Mouse (Mus musculus) retina, postnatal 1 day (tissue): ENCODE measurements around the gene Abhd14b.

Experiments
- DNase-seq: peaks from one replicate; pipeline ENCODE4 v3.0.0-alpha.2; 2012

Abhd14b gene

GRCm38 (mm10) chr9:106447348-106447747, at the start of gene Abhd14b, which contains the start of gene Abhd14a:
Abhd14b (plus strand) TSS chr9:106447459.
Abhd14a (minus strand) TSS chr9:106447678.
- peak; percentile 94 for DNase-seq

- no peak for DNase-seq
Observed at GRCm38 (mm10) chr9:106397733-106398132, 49.5 kb upstream of the Abhd14b start.

- no peak for DNase-seq
Observed at GRCm38 (mm10) chr9:106398667-106399311, 48.5 kb upstream of the Abhd14b start.

- DNase-seq, result no peak
Observed at GRCm38 (mm10) chr9:106399808-106400207, 47.5 kb upstream of the Abhd14b start.

GRCm38 (mm10) chr9:106402149-106402548, 45.1 kb upstream of the Abhd14b start:
- DNase-seq, result no peak

- no peak for DNase-seq
Observed at GRCm38 (mm10) chr9:106402607-106403375, 44.5 kb upstream of the Abhd14b start.

GRCm38 (mm10) chr9:106405275-106405674, 42.0 kb upstream of the Abhd14b start:
- peak; percentile 55 for DNase-seq

GRCm38 (mm10) chr9:106406443-106407078, 40.7 kb upstream of the Abhd14b start:
- no peak for DNase-seq

- DNase-seq, result no peak
Observed at GRCm38 (mm10) chr9:106409096-106409495, 38.2 kb upstream of the Abhd14b start.

- peak; percentile 88 for DNase-seq
Observed at GRCm38 (mm10) chr9:106410086-106410650, 37.1 kb upstream of the Abhd14b start.

- no peak for DNase-seq
Observed at GRCm38 (mm10) chr9:106411091-106411594, 36.1 kb upstream of the Abhd14b start.

- no peak for DNase-seq
Observed at GRCm38 (mm10) chr9:106411729-106412128, 35.5 kb upstream of the Abhd14b start.

GRCm38 (mm10) chr9:106412210-106412609, 35.0 kb upstream of the Abhd14b start:
- no peak for DNase-seq

- DNase-seq, result no peak
Observed at GRCm38 (mm10) chr9:106413606-106414005, 33.7 kb upstream of the Abhd14b start.

GRCm38 (mm10) chr9:106416826-106417225, 30.4 kb upstream of the Abhd14b start:
- no peak for DNase-seq

GRCm38 (mm10) chr9:106417841-106418625, 29.2 kb upstream of the Abhd14b start:
- DNase-seq, result peak; percentile 79

- DNase-seq, result peak; percentile 57
Observed at GRCm38 (mm10) chr9:106420608-106421007, 26.7 kb upstream of the Abhd14b start.

GRCm38 (mm10) chr9:106421033-106421864, 26.0 kb upstream of the Abhd14b start:
- DNase-seq, result no peak

GRCm38 (mm10) chr9:106421865-106422160, 25.4 kb upstream of the Abhd14b start:
- peak; percentile 93 for DNase-seq

- DNase-seq, result no peak
Observed at GRCm38 (mm10) chr9:106428719-106429220, 18.5 kb upstream of the Abhd14b start.
